Mouse (Mus musculus) limb, embryonic 15.5 days (tissue): ENCODE measurements around the gene Mcrip2. TPM values are rescaled to one million over a fixed set of nuclear protein-coding genes. Genes with fewer than 3 reads are reported as not detected.

Experiments
- ATAC-seq: fragments of 200-750 bp; cut with Nextera tagmentation; 2 replicates; pipeline ENCODE4 v1.8.0; 2017; ENCODE audit warnings: low read depth, moderate TSS enrichment; ENCODE audit not compliant: insufficient number of reproducible peaks, low FRiP score, low TSS enrichment
- H3K27ac ChIP-seq: fragments of 300-500 bp; sonication (generic); 2 replicates; pipeline ENCODE4 v1.5.1; 2015; ENCODE audit warnings: moderate library complexity, mild to moderate bottlenecking, inconsistent platforms
- H3K27me3 ChIP-seq: fragments of 300-500 bp; sonication (generic); 2 replicates; pipeline ENCODE4 v1.6.1; 2015; ENCODE audit warnings: inconsistent platforms
- H3K36me3 ChIP-seq: fragments of 300-500 bp; sonication (generic); 2 replicates; pipeline ENCODE4 v1.6.1; 2015; ENCODE audit warnings: inconsistent platforms
- H3K4me1 ChIP-seq: fragments of 300-500 bp; sonication (generic); 2 replicates; pipeline ENCODE4 v1.6.1; 2015; ENCODE audit warnings: inconsistent platforms
- H3K4me2 ChIP-seq: fragments of 300-500 bp; sonication (generic); 2 replicates; pipeline ENCODE4 v1.6.1; 2015; ENCODE audit warnings: mild to moderate bottlenecking, inconsistent platforms
- H3K4me3 ChIP-seq: fragments of 300-500 bp; sonication (generic); 2 replicates; pipeline ENCODE4 v1.5.1; 2015; ENCODE audit warnings: mild to moderate bottlenecking, inconsistent platforms
- H3K9ac ChIP-seq: fragments of 300-500 bp; sonication (generic); 2 replicates; pipeline ENCODE4 v1.6.1; 2015; ENCODE audit warnings: inconsistent platforms
- H3K9me3 ChIP-seq: fragments of 300-500 bp; sonication (generic); 2 replicates; pipeline ENCODE4 v1.6.1; 2016; ENCODE audit warnings: inconsistent platforms
- WGBS: fragments of 180-500 bp; shearing (Covaris S2); methylation state at CpG from one replicate; pipeline ENCODE4 v1.1.7; 2015; 5-methylcytosine and 5-hydroxymethylcytosine counted together
- polyA plus RNA-seq: library from polyadenylated mRNA; unstranded; fragments of >200 nt; fragmentation: Nextera tagmentation; extraction: Ambion mirVana; gene quantifications from 2 replicates; pipeline ENCODE4 v1.2.1, GENCODE M21; 2015

The Mcrip2 gene
- polyA plus RNA-seq = 16.7 and 22.2 TPM in 2 replicates

- peak within 1 kb of the TSS; percentile 76 for H3K27ac ChIP-seq
- H3K4me3 ChIP-seq = peak within 1 kb of the TSS; percentile 87
- peak within 1 kb of the TSS; percentile 99 for H3K4me2 ChIP-seq
- peak within 1 kb of the TSS; percentile 57 for H3K9ac ChIP-seq
- peaks cover 17% of the 10 kb centered on the region for H3K4me1 ChIP-seq
- H3K36me3 ChIP-seq = no peaks in the 10 kb centered on the region
- peak; percentile 77 for ATAC-seq
- H3K9me3 ChIP-seq = no peaks in the 10 kb centered on the region
- WGBS = 1% methylated on average over 24 of the region's 24 CpGs
- H3K27me3 ChIP-seq = no peaks in the 10 kb centered on the region
Observed at GRCm38 (mm10) chr17:25868601-25869191, at the start of gene Mcrip2. Gene Mcrip2, minus strand, starts transcription at chr17:25868764.

GRCm38 (mm10) chr17:25918037-25918750 lies 49.6 kb upstream of the Mcrip2 start:
- 81% methylated on average over 9 of the region's 9 CpGs for WGBS
- H3K9me3 ChIP-seq = no peaks in the 10 kb centered on the region
- no peak for ATAC-seq

GRCm38 (mm10) chr17:25916931-25917647 lies 48.5 kb upstream of the Mcrip2 start:
- 74% methylated on average over 8 of the region's 8 CpGs for WGBS
- H3K4me3 ChIP-seq = peak overlapping the region; percentile 3; the same call in 1 of the 2 replicates
- no peak overlapping the region for H3K4me2 ChIP-seq
- H3K27me3 ChIP-seq = no peaks in the 10 kb centered on the region
- H3K9ac ChIP-seq = no peak overlapping the region
- no peaks in the 10 kb centered on the region for H3K9me3 ChIP-seq
- peaks cover 17% of the 10 kb centered on the region for H3K36me3 ChIP-seq
- H3K27ac ChIP-seq = peak overlapping the region; percentile 5; the same call in 1 of the 2 replicates
- H3K4me1 ChIP-seq = peaks cover 29% of the 10 kb centered on the region
- ATAC-seq = no peak

More at GRCm38 (mm10) chr17:25918037-25918750, 49.6 kb upstream of the Mcrip2 start:
- no peaks in the 10 kb centered on the region for H3K27me3 ChIP-seq
- peaks cover 29% of the 10 kb centered on the region for H3K4me1 ChIP-seq
- peaks cover 14% of the 10 kb centered on the region for H3K36me3 ChIP-seq
- peak overlapping the region; percentile 88 for H3K4me2 ChIP-seq
- peak overlapping the region; percentile 81; the same call in 1 of the 2 replicates for H3K27ac ChIP-seq
- peak overlapping the region; percentile 98 for H3K4me3 ChIP-seq
- peak overlapping the region; percentile 85 for H3K9ac ChIP-seq

- no peak overlapping the region for H3K4me3 ChIP-seq
- no peak for ATAC-seq
- H3K9me3 ChIP-seq = no peaks in the 10 kb centered on the region
- H3K27ac ChIP-seq = no peak overlapping the region
- H3K36me3 ChIP-seq = peaks cover 24% of the 10 kb centered on the region
- WGBS = 76% methylated on average over 4 of the region's 4 CpGs
- peaks cover 22% of the 10 kb centered on the region for H3K4me1 ChIP-seq
- no peak overlapping the region for H3K4me2 ChIP-seq
- no peak overlapping the region for H3K9ac ChIP-seq
- no peaks in the 10 kb centered on the region for H3K27me3 ChIP-seq
Observed at GRCm38 (mm10) chr17:25914295-25914694, 45.7 kb upstream of the Mcrip2 start.

- Histone ChIP-seq H3K36me3 (peaks cover 24% of the 10 kb centered on the region), H3K4me3 (no peak overlapping the region), H3K4me1 (peaks cover 22% of the 10 kb centered on the region), H3K4me2 (no peak overlapping the region), H3K27ac (no peak overlapping the region), H3K27me3 (no peaks in the 10 kb centered on the region), H3K9me3 (no peaks in the 10 kb centered on the region), H3K9ac (no peak overlapping the region)
- no peak for ATAC-seq
- 68% methylated on average over 1 of the region's 1 CpGs for WGBS
Observed at GRCm38 (mm10) chr17:25913877-25914275, 45.3 kb upstream of the Mcrip2 start.

- 83% methylated on average over 14 of the region's 14 CpGs for WGBS
- Histone ChIP-seq H3K27me3 (no peaks in the 10 kb centered on the region), H3K4me2 (no peak overlapping the region), H3K27ac (no peak overlapping the region), H3K4me1 (peaks cover 17% of the 10 kb centered on the region), H3K36me3 (peaks cover 24% of the 10 kb centered on the region), H3K9me3 (no peaks in the 10 kb centered on the region), H3K4me3 (no peak overlapping the region), H3K9ac (no peak overlapping the region)
- ATAC-seq = no peak
Observed at GRCm38 (mm10) chr17:25913186-25913876, 44.8 kb upstream of the Mcrip2 start.

GRCm38 (mm10) chr17:25911816-25912215 lies 43.3 kb upstream of the Mcrip2 start:
- ATAC-seq = no peak
- no peak overlapping the region for H3K4me2 ChIP-seq
- peaks cover 19% of the 10 kb centered on the region for H3K36me3 ChIP-seq
- H3K27ac ChIP-seq = no peak overlapping the region
- WGBS = 83% methylated on average over 4 of the region's 4 CpGs
- H3K4me3 ChIP-seq = no peak overlapping the region
- H3K9me3 ChIP-seq = no peaks in the 10 kb centered on the region
- 0 out of 2 replicates have a peak, but pooled peaks cover 3% of the 10 kb centered on the region for H3K4me1 ChIP-seq
- H3K9ac ChIP-seq = no peak overlapping the region
- H3K27me3 ChIP-seq = no peaks in the 10 kb centered on the region

- no peaks in the 10 kb centered on the region for H3K4me1 ChIP-seq
- H3K36me3 ChIP-seq = peaks cover 14% of the 10 kb centered on the region
- no peak overlapping the region for H3K4me3 ChIP-seq
- H3K9me3 ChIP-seq = no peaks in the 10 kb centered on the region
- H3K27me3 ChIP-seq = no peaks in the 10 kb centered on the region
- 86% methylated on average over 2 of the region's 2 CpGs for WGBS
- ATAC-seq = no peak
- H3K4me2 ChIP-seq = no peak overlapping the region
- H3K9ac ChIP-seq = no peak overlapping the region
- no peak overlapping the region for H3K27ac ChIP-seq
Observed at GRCm38 (mm10) chr17:25907640-25908039, 39.1 kb upstream of the Mcrip2 start.

GRCm38 (mm10) chr17:25903061-25903460 lies 34.5 kb upstream of the Mcrip2 start:
- WGBS = 78% methylated on average over 3 of the region's 3 CpGs
- Histone ChIP-seq H3K36me3 (peaks cover 11% of the 10 kb centered on the region), H3K4me3 (no peak overlapping the region), H3K27ac (no peak overlapping the region), H3K4me2 (no peak overlapping the region), H3K9me3 (no peaks in the 10 kb centered on the region), H3K9ac (no peak overlapping the region), H3K27me3 (no peaks in the 10 kb centered on the region), H3K4me1 (no peaks in the 10 kb centered on the region)
- no peak for ATAC-seq

GRCm38 (mm10) chr17:25900193-25900592 lies 31.6 kb upstream of the Mcrip2 start:
- ATAC-seq = no peak
- no peak overlapping the region for H3K9ac ChIP-seq
- WGBS = 100% methylated on average over 1 of the region's 1 CpGs

GRCm38 (mm10) chr17:25895891-25896290 lies 27.3 kb upstream of the Mcrip2 start:
- no peak overlapping the region for H3K4me3 ChIP-seq
- 70% methylated on average over 12 of the region's 12 CpGs for WGBS
- no peak overlapping the region for H3K9ac ChIP-seq
- H3K27ac ChIP-seq = no peak overlapping the region
- peaks cover 16% of the 10 kb centered on the region for H3K36me3 ChIP-seq
- H3K4me1 ChIP-seq = 0 out of 2 replicates have a peak, but pooled peaks cover 2% of the 10 kb centered on the region
- H3K4me2 ChIP-seq = no peak overlapping the region
- no peak for ATAC-seq
- H3K9me3 ChIP-seq = no peaks in the 10 kb centered on the region
- no peaks in the 10 kb centered on the region for H3K27me3 ChIP-seq

More at GRCm38 (mm10) chr17:25900193-25900592, 31.6 kb upstream of the Mcrip2 start:
- Histone ChIP-seq H3K4me3 (no peak overlapping the region), H3K27ac (no peak overlapping the region), H3K27me3 (no peaks in the 10 kb centered on the region), H3K4me1 (no peaks in the 10 kb centered on the region), H3K4me2 (no peak overlapping the region), H3K9me3 (no peaks in the 10 kb centered on the region), H3K36me3 (peaks cover 11% of the 10 kb centered on the region)
